Mouse (Mus musculus): ENCODE results near the gene Metap1d.
A peak's percentile ranks its signal among the peaks of the same experiment; 100 is the strongest.

The Metap1d gene

GRCm38 (mm10) chr2:71545882-71546639, 93.0 kb downstream of the Metap1d start:
- DNase-seq, result peak; percentile 54

GRCm38 (mm10) chr2:71546640-71547071, 93.6 kb downstream of the Metap1d start, which contains the start of gene Dlx2:
TSS of gene Dlx2 (minus strand) at chr2:71546754.
- DNase-seq, result no peak

GRCm38 (mm10) chr2:71547829-71548228, 94.8 kb downstream of the Metap1d start:
- DNase-seq, result peak; percentile 77

- DNase-seq, result no peak
Measured at GRCm38 (mm10) chr2:71550330-71550729, 97.3 kb downstream of the Metap1d start.

GRCm38 (mm10) chr2:71551704-71552103, 98.6 kb downstream of the Metap1d start:
- no peak for DNase-seq

GRCm38 (mm10) chr2:71556071-71556470, 103.0 kb downstream of the Metap1d start:
- no peak for DNase-seq

GRCm38 (mm10) chr2:71566466-71566865, 113.4 kb downstream of the Metap1d start:
- DNase-seq, result no peak

- no peak for DNase-seq
Measured at GRCm38 (mm10) chr2:71573736-71574135, 120.7 kb downstream of the Metap1d start.

Measured in kidney, adult 18-20 months (tissue).